Mouse (Mus musculus): ENCODE results near the gene Trpc4ap. TPM values are rescaled to one million over a fixed set of nuclear protein-coding genes. Genes with fewer than 3 reads are reported as not detected.

The Trpc4ap gene
- total and polyA plus RNA-seq, 3 experiments: 60.4 to 187 (median 161) TPM

GRCm38 (mm10) chr2:155592854-155593283, 99.3 kb downstream of the Trpc4ap start:
- TF ChIP-seq TCF12 (IDR thresholded peaks at IDR 0.05; ENCODE audit: low read depth, low read length): no peak
- no peak for TF ChIP-seq BHLHE40 (IDR thresholded peaks at IDR 0.05; ENCODE audit: borderline replicate concordance, low read depth, low read length)
- TF ChIP-seq TAL1 (IDR thresholded peaks at IDR 0.05; ENCODE audit: low read length): no peak
- no peak; the same call in 1 of the 2 replicates for TF ChIP-seq SIN3A (IDR thresholded peaks at IDR 0.05; ENCODE audit: low read length)
- no peak for TF ChIP-seq RAD21 (IDR thresholded peaks at IDR 0.05; ENCODE audit: low read depth, low read length)
- TF ChIP-seq GABPA (IDR thresholded peaks at IDR 0.05; ENCODE audit: low read depth, low read length): no peak
- TF ChIP-seq POLR2A (IDR thresholded peaks at IDR 0.05; ENCODE audit: control insufficient read depth in 1 of 2, insufficient read depth in 1 of 2, low read depth in 1 of 2, low read length in 2 of 2, poor library complexity in 1 of 2): peak in 1 of 2 experiments; percentile 52; a peak in 2 of 4 replicates
- 0 out of 2 replicates have a peak, but pooled peaks have one; percentile 37 for TF ChIP-seq MAX (IDR thresholded peaks at IDR 0.05; ENCODE audit: low read length)
- no peak; the same call in 1 of the 2 replicates for TF ChIP-seq ELF1 (IDR thresholded peaks at IDR 0.05; ENCODE audit: low read depth, low read length)
- TF ChIP-seq USF1 (IDR thresholded peaks at IDR 0.05; ENCODE audit: low read depth, low read length): 0 out of 2 replicates have a peak, but pooled peaks have one; percentile 3
- TF ChIP-seq NELFE (IDR thresholded peaks at IDR 0.05; ENCODE audit: low read depth, low read length): 0 out of 2 replicates have a peak, but pooled peaks have one; percentile 68
- no peak for TF ChIP-seq UBTF (IDR thresholded peaks at IDR 0.05; ENCODE audit: borderline replicate concordance, insufficient read depth, low read depth, low read length)
- TF ChIP-seq POLR2AphosphoS2 (IDR thresholded peaks at IDR 0.05; ENCODE audit: low read length): no peak
- Histone ChIP-seq H3K4me3 (ENCODE audit: control insufficient read depth in 1 of 2, insufficient read depth in 1 of 2, low read depth in 2 of 2, low read length in 2 of 2) (peak overlapping the region; percentile 70 to 86), H3K79me2 (ENCODE audit: control insufficient read depth, insufficient read depth, low read length, poor library complexity) (no peaks in the 10 kb centered on the region; the same call in 1 of the 2 replicates), H3K27ac (ENCODE audit: control insufficient read depth, low read depth, low read length) (peak overlapping the region; percentile 24; the same call in 1 of the 2 replicates), H3K4me1 (ENCODE audit: control insufficient read depth in 1 of 2, insufficient read depth in 2 of 2, low read length in 2 of 2) (peaks cover 0 to 3% of the 10 kb centered on the region in 2 experiments; a peak in 2 of 4 replicates), H3K9ac (ENCODE audit: control insufficient read depth, low read depth, low read length, poor library complexity, severe bottlenecking) (peak overlapping the region; percentile 76), H3K27me3 (ENCODE audit: control insufficient read depth in 1 of 2, insufficient read depth in 2 of 2, low read length in 2 of 2) (no peaks in the 10 kb centered on the region), H3K9me3 (replicated peaks; ENCODE audit: insufficient read depth, low read length) (no peaks in the 10 kb centered on the region), H3K36me3 (ENCODE audit: control insufficient read depth in 1 of 2, insufficient read depth in 2 of 2, low read length in 2 of 2) (no peaks in the 10 kb centered on the region; a peak in 1 of 4 replicates)
- DNase-seq (ENCODE audit: low read depth, low spot score): no peak

- no peaks in the 10 kb centered on the region; the same call in 1 of the 2 replicates for H3K79me2 ChIP-seq (ENCODE audit: control insufficient read depth, insufficient read depth, low read length, poor library complexity)
- TF ChIP-seq USF1 (IDR thresholded peaks at IDR 0.05; ENCODE audit: low read depth, low read length) (0 out of 2 replicates have a peak, but pooled peaks have one; percentile 5), NRF1 (IDR thresholded peaks at IDR 0.05; ENCODE audit: insufficient read depth, low read depth, low read length, poor library complexity, severe bottlenecking) (peak; percentile 94), POLR2A (IDR thresholded peaks at IDR 0.05; ENCODE audit: control insufficient read depth in 1 of 2, insufficient read depth in 1 of 2, low read depth in 1 of 2, low read length in 2 of 2, poor library complexity in 1 of 2) (peak; percentile 67 to 70; a peak in 3 of 4 replicates), POLR2AphosphoS2 (IDR thresholded peaks at IDR 0.05; ENCODE audit: low read length) (peak; percentile 53; the same call in 1 of the 2 replicates), UBTF (IDR thresholded peaks at IDR 0.05; ENCODE audit: borderline replicate concordance, insufficient read depth, low read depth, low read length) (no peak), MYC (IDR thresholded peaks at IDR 0.05; ENCODE audit: low read depth, low read length) (0 out of 2 replicates have a peak, but pooled peaks have one; percentile 24), SIN3A (IDR thresholded peaks at IDR 0.05; ENCODE audit: low read length) (peak; percentile 88), ETS1 (IDR thresholded peaks at IDR 0.05; ENCODE audit: low read depth, low read length) (peak; percentile 48; the same call in 1 of the 2 replicates), NELFE (IDR thresholded peaks at IDR 0.05; ENCODE audit: low read depth, low read length) (no peak; the same call in none of the 2 replicates), MAZ (IDR thresholded peaks at IDR 0.05; ENCODE audit: low read depth, low read length) (peak; percentile 95), SMC3 (IDR thresholded peaks at IDR 0.05; ENCODE audit: low read depth, low read length) (no peak), HCFC1 (IDR thresholded peaks at IDR 0.05; ENCODE audit: low read depth, low read length) (peak; percentile 86), E2F4 (IDR thresholded peaks at IDR 0.05; ENCODE audit: borderline replicate concordance, low read depth, low read length) (no peak), MXI1 (IDR thresholded peaks at IDR 0.05; ENCODE audit: low read depth, low read length) (peak; percentile 80; the same call in 1 of the 2 replicates), ELF1 (IDR thresholded peaks at IDR 0.05; ENCODE audit: low read depth, low read length) (peak; percentile 62)
- no peaks in the 10 kb centered on the region for H3K27me3 ChIP-seq (ENCODE audit: control insufficient read depth in 1 of 2, insufficient read depth in 2 of 2, low read length in 2 of 2)
- H3K4me1 ChIP-seq (ENCODE audit: control insufficient read depth in 1 of 2, insufficient read depth in 2 of 2, low read length in 2 of 2): peaks cover 0 to 3% of the 10 kb centered on the region in 2 experiments; a peak in 2 of 4 replicates
- DNase-seq (ENCODE audit: low read depth, low spot score): peak; percentile 97
- H3K27ac ChIP-seq (ENCODE audit: control insufficient read depth, low read depth, low read length): peak within 1 kb of the TSS; percentile 24; the same call in 1 of the 2 replicates
- no peaks in the 10 kb centered on the region for H3K9me3 ChIP-seq (replicated peaks; ENCODE audit: insufficient read depth, low read length)
- H3K4me3 ChIP-seq (ENCODE audit: control insufficient read depth in 1 of 2, insufficient read depth in 1 of 2, low read depth in 2 of 2, low read length in 2 of 2): peak within 1 kb of the TSS; percentile 70 to 86
- H3K9ac ChIP-seq (ENCODE audit: control insufficient read depth, low read depth, low read length, poor library complexity, severe bottlenecking): peak within 1 kb of the TSS; percentile 76
- no peaks in the 10 kb centered on the region; a peak in 1 of 4 replicates for H3K36me3 ChIP-seq (ENCODE audit: control insufficient read depth in 1 of 2, insufficient read depth in 2 of 2, low read length in 2 of 2)
These were observed 99.9 kb downstream of the Trpc4ap start, which contains the start of gene Gss for GRCm38 (mm10) chr2:155592137-155592853. Gene Gss, minus strand, starts transcription at chr2:155592810.
